Mouse (Mus musculus) yolk sac, embryonic 10.5 days (tissue): ENCODE data around the gene Gm10718.
"Not testable (repeated sequence)": the region's sequence is repeated elsewhere in the genome, so short reads cannot be mapped to it uniquely, and the experiment has no call there.

Experiments
- DNase-seq: peaks from one replicate; pipeline ENCODE4 v3.0.0-alpha.2; 2017; ENCODE audit warnings: low spot score

Gm10718 gene

DNA sequence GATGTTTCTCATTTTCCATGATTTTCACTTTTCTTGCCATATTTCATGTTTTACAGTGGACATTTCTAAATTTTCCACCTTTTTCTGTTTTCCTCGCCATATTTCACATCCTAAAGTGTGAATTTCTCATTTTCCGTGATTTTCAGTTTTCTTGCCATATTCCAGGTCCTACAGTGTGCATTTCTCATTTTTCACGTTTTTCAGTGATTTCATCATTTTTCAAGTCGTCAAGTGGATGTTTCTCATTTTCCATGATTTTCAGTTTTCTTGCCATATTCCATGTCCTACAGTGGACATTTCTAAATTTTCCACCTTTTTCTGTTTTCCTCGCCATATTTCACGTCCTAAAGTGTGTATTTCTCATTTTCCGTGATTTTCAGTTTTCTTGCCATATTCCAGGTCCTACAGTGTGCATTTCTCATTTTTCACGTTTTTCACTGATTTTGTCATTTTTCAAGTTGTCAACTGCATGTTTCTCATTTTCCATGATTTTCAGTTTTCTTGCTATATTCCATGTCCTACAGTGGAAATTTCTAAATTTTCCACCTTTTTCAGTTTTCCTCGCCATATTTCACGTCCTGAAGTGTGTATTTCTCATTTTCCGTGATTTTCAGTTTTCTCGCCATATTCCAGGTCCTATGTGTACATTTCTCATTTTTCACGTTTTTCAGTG lies at the start of gene Gm10718:
Gene Gm10718, plus strand, starts transcription at position 236 of the 673 bp plus-strand sequence.
- not testable (repeated sequence) for DNase-seq

GRCm38 (mm10) chr9:3000445-3000972 lies 22.8 kb upstream of the Gm10718 start, which contains the start of gene Gm10722:
Gene Gm10722, plus strand, starts transcription at chr9:3000922.
- peak; percentile 15 for DNase-seq

DNA sequence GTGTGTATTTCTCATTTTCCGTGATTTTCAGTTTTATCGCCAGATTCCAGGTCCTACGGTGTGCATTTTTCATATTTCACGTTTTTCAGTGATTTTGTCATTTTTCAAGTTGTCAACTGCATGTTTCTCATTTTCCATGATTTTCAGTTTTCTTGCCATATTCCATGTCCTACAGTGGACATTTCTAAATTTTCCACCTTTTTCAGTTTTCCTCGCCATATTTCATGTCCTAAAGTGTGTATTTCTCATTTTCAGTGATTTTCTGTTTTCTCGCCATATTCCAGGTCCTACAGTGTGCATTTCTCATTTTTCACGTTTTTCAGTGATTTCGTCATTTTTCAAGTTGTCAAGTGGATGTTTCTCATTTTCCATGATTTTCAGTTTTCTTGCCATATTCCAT lies 22.3 kb upstream of the Gm10718 start:
- not testable (repeated sequence) for DNase-seq

DNA sequence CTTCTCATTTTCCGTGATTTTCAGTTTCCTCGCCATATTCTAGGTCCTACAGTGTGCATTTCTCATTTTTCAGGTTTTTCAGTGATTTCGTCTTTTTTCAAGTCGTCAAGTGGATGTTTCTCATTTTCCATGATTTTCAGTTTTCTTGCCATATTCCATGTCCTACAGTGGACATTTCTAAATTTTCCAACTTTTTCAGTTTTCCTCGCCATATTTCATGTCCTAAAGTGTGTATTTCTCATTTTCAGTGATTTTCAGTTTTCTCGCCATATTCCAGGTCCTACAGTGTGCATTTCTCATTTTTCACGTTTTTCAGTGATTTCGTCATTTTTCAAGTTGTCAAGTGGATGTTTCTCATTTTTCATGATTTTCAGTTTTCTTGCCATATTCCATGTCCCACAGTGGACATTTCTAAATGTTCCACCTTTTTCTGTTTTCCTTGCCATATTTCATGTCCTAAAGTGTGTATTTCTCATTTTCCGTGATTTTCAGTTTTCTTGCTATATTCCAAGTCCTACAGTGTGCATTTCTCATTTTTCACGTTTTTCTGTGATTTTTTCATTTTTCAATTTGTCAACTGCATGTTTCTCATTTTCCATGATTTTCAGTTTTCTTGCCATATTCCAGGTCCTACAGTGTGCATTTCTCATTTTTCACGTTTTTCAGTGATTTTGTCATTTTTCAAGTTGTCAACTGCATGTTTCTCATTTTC lies 21.2 kb upstream of the Gm10718 start:
- DNase-seq, result peak; percentile 30

- not testable (repeated sequence) for DNase-seq
These were observed 20.5 kb upstream of the Gm10718 start, which contains the start of gene Gm11168 for GRCm38 (mm10) chr9:3002794-3003396. Gene Gm11168, plus strand, starts transcription at chr9:3003346.

DNA sequence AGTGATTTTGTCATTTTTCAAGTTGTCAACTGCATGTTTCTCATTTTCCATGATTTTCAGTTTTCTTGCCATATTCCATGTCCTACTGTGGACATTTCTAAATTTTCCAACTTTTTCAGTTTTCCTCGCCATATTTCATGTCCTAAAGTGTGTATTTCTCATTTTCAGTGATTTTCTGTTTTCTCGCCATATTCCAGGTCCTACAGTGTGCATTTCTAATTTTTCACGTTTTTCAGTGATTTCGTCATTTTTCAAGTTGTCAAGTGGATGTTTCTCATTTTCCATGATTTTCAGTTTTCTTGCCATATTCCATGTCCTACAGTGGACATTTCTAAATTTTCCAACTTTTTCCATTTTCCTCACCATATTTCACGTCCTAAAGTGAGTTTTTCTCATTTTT lies 17.2 kb upstream of the Gm10718 start:
- DNase-seq, result not testable (repeated sequence)

DNA sequence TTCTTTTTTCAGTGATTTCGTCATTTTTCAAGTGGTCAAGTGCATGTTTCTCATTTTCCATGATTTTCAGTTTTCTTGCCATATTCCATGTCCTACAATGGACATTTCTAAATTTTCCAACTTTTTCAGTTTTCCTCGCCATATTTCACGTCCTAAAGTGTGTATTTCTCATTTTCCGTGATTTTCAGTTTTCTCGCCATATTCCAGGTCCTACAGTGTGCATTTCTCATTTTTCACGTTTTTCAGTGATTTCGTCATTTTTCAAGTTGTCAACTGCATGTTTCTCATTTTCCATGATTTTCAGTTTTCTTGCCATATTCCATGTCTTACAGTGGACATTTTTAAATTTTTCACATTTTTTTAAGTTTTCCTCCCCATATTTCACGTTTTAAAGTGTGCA lies 16.7 kb upstream of the Gm10718 start:
- not testable (repeated sequence) for DNase-seq

DNA sequence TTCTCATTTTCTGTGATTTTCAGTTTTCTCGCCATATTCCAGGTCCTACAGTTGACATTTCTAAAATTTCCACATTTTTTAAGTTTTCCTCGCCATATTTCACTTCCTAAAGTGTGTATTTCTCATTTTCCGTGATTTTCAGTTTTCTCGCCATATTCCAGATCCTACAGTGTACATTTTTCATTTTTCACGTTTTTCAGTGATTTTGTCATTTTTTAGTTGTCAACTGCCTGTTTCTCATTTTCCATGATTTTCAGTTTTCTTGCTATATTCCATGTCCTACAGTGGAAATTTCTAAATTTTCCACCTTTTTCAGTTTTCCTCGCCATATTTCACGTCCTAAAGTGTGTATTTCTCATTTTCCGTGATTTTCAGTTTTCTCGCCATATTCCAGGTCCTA lies 16.1 kb upstream of the Gm10718 start:
- DNase-seq, result peak; percentile 4

- DNase-seq, result not testable (repeated sequence)
These were observed 14.0 kb upstream of the Gm10718 start for GRCm38 (mm10) chr9:3009331-3009730.

GRCm38 (mm10) chr9:3012054-3012621 lies 11.2 kb upstream of the Gm10718 start:
- not testable (repeated sequence) for DNase-seq

GRCm38 (mm10) chr9:3012733-3013279 lies 10.5 kb upstream of the Gm10718 start, which contains the start of gene Gm10721:
Gene Gm10721, plus strand, starts transcription at chr9:3013140.
- DNase-seq, result not testable (repeated sequence)

DNA sequence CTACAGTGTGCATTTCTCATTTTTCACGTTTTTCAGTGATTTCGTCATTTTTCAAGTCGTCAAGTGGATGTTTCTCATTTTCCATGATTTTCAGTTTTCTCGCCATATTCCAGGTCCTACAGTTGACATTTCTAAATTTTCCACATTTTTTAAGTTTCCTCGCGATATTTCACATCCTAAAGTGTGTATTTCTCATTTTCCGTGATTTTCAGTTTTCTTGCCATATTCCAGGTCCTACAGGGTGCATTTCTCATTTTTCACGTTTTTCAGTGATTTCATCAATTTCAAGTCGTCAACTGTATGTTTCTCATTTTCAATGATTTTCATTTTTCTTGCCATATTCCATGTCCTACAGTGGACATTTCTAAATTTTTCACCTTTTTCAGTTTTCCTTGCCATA lies 8.0 kb upstream of the Gm10718 start, which contains the start of gene Gm10720:
Gene Gm10720, plus strand, starts transcription at position 301 of the 400 bp plus-strand sequence.
- not testable (repeated sequence) for DNase-seq

DNA sequence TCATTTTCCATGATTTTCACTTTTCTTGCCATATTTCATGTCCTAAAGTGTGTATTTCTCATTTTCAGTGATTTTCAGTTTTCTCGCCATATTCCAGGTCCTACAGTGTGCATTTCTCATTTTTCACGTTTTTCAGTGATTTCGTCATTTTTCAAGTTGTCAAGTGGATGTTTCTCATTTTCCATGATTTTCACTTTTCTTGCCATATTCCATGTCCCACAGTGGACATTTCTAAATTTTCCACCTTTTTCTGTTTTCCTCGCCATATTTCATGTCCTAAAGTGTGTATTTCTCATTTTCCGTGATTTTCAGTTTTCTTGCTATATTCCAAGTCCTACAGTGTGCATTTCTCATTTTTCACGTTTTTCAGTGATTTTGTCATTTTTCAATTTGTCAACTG lies 7.5 kb upstream of the Gm10718 start:
- not testable (repeated sequence) for DNase-seq

GRCm38 (mm10) chr9:3017108-3017507 lies 6.2 kb upstream of the Gm10718 start, which contains the start of gene Gm10719:
Gene Gm10719, plus strand, starts transcription at chr9:3017408.
- not testable (repeated sequence) for DNase-seq

- not testable (repeated sequence) for DNase-seq
These were observed 4.4 kb upstream of the Gm10718 start for GRCm38 (mm10) chr9:3018944-3019343.

- DNase-seq, result not testable (repeated sequence)
These were observed 3.3 kb upstream of the Gm10718 start for GRCm38 (mm10) chr9:3019835-3020727.

- DNase-seq, result peak; percentile 3
These were observed 885 bp upstream of the Gm10718 start for GRCm38 (mm10) chr9:3022316-3023008.

DNA sequence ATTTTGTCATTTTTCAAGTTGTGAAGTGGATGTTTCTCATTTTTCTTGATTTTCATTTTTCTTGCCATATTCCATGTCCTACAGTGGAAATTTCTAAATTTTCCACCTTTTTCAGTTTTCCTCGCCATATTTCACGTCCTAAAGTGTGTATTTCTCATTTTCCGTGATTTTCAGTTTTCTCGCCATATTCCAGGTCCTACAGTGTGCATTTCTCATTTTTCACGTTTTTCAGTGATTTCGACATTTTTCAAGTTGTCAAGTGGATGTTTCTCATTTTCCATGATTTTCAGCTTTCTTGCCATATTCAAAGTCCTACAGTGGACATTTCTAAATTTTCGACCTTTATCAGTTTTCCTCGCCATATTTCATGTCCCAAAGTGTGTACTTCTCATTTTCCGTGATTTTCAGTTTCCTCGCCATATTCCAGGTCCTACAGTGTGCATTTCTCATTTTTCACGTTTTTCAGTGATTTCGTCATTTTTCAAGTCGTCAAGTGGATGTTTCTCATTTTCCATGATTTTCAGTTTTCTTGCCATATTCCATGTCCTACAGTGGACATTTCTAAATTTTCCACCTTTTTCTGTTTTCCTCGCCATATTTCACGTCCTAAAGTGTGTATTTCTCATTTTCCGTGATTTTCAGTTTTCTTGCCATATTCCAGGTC lies 770 bp downstream of the Gm10718 start:
- not testable (repeated sequence) for DNase-seq

- not testable (repeated sequence) for DNase-seq
These were observed 1.6 kb downstream of the Gm10718 start, which contains the start of gene Gm10717 for GRCm38 (mm10) chr9:3024912-3025467. Gene Gm10717, plus strand, starts transcription at chr9:3025417.
